Mouse (Mus musculus): ENCODE results near the gene Dalrd3.
"Not testable (repeated sequence)": the region's sequence is repeated elsewhere in the genome, so short reads cannot be mapped to it uniquely, and the experiment has no call there.

Dalrd3 gene

GRCm38 (mm10) chr9:108573774-108574690 lies 4.3 kb downstream of the Dalrd3 start:
- DNase-seq: peak; percentile 76

GRCm38 (mm10) chr9:108574921-108575320 lies 5.2 kb downstream of the Dalrd3 start:
- DNase-seq: no peak

- DNase-seq: no peak
These were observed 5.9 kb downstream of the Dalrd3 start for GRCm38 (mm10) chr9:108575321-108576297.

- DNase-seq: no peak
These were observed 7.3 kb downstream of the Dalrd3 start for GRCm38 (mm10) chr9:108577025-108577424.

GRCm38 (mm10) chr9:108577934-108578544 lies 8.4 kb downstream of the Dalrd3 start:
- peak; percentile 47 for DNase-seq

- DNase-seq: peak; percentile 91
These were observed 9.1 kb downstream of the Dalrd3 start, which contains the start of gene Wdr6 for GRCm38 (mm10) chr9:108578545-108579343. Wdr6 (minus strand) TSS chr9:108578739.

GRCm38 (mm10) chr9:108579344-108579690 lies 9.6 kb downstream of the Dalrd3 start:
- no peak for DNase-seq

- DNase-seq: no peak
These were observed 18.0 kb downstream of the Dalrd3 start for GRCm38 (mm10) chr9:108587571-108588180.

- peak; percentile 44 for DNase-seq
These were observed 19.5 kb downstream of the Dalrd3 start for GRCm38 (mm10) chr9:108589229-108589628.

- DNase-seq: no peak
These were observed 21.8 kb downstream of the Dalrd3 start for GRCm38 (mm10) chr9:108591462-108591861.

- no peak for DNase-seq
These were observed 24.7 kb downstream of the Dalrd3 start for GRCm38 (mm10) chr9:108594354-108594753.

- peak; percentile 63 for DNase-seq
These were observed 27.5 kb downstream of the Dalrd3 start, which contains the start of gene P4htm for GRCm38 (mm10) chr9:108596998-108597764. P4htm (minus strand) TSS chr9:108597667.

GRCm38 (mm10) chr9:108599021-108599566 lies 29.4 kb downstream of the Dalrd3 start:
- no peak for DNase-seq

- DNase-seq: no peak
These were observed 30.3 kb downstream of the Dalrd3 start for GRCm38 (mm10) chr9:108600011-108600410.

- no peak for DNase-seq
These were observed 32.3 kb downstream of the Dalrd3 start for GRCm38 (mm10) chr9:108601986-108602385.

GRCm38 (mm10) chr9:108607929-108608328 lies 38.2 kb downstream of the Dalrd3 start:
- not testable (repeated sequence) for DNase-seq

- DNase-seq: no peak
These were observed 39.2 kb downstream of the Dalrd3 start for GRCm38 (mm10) chr9:108608889-108609288.

- DNase-seq: no peak
These were observed 41.8 kb downstream of the Dalrd3 start for GRCm38 (mm10) chr9:108611488-108611887.

- no peak for DNase-seq
These were observed 47.6 kb downstream of the Dalrd3 start for GRCm38 (mm10) chr9:108617301-108617700.

Measured in thymus, postnatal 25 days (tissue).